Mouse (Mus musculus) T-helper 2 cell (primary cell): ENCODE measurements around the gene Zfp422.

ENCODE experiments used
- in situ Hi-C: fragments of 300-600 bp; cut with MboI, MseI; formaldehyde crosslinking; loops from one replicate; pipeline ENCODE4 v1.15.1; 2025; ENCODE audit warnings: high pct_unique_total_duplicates

The Zfp422 gene

GRCm38 (mm10) chr6:116584095-116584494 is 44.7 kb downstream of the Zfp422 start, which contains the start of gene Olfr215:
TSS of gene Olfr215 (minus strand) at chr6:116584195.
- in situ Hi-C loops: no loop called here
